Mouse (Mus musculus): ENCODE data around the gene Nucb2. TPM values are rescaled to one million over a fixed set of nuclear protein-coding genes. Genes with fewer than 3 reads are reported as not detected.

Gene Nucb2
- 14.9 and 16.4 TPM in 2 replicates for polyA plus RNA-seq (2016; fragmentation: Nextera tagmentation; extraction: Ambion mirVana)

DNA sequence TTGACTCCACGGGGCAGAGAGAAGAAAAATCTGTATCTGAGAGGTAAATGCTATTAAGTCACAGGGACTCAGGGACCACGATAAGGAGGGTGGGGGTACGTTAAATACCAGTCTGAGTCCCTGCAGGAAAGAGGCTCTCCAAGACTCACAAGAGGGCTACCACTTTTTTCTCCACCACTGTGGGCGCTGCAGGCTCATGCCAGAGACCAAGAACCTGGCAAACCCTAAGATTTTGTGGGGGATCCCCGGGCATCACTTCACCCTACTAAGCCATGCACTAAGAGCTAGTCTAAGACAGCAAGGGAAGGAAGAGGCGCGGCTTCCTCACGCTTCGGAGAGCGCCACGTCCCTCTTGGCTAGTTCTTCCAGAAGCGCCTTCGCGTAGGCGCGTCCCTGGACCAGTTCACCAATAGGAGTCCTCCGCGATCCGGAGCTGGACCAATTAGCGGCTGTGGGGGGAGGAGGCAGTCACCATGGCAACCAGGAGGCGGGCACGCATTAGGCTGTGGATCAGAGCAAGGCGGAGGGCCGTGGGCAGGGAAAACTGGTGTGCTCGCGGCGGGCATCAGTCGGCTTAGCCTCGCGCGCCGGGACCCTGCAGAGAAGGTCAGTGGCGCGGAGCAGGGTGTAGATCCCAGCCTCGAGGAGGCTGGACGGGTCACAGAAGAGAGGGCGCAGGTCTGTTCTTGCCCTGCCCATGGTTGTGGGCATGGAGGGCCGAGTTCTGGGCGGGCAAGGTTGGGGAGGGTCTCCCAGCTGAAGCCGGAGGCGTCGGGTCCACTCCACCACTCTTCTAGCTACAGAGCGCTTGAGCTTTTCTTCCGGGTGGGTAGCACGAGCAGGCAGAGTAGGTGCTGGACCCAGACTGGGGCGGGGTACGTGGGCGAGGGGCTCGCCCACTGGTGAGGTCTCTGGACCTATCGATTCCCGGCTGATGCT lies at the start of gene Nucb2:
Gene Nucb2 (plus strand): TSS at position 491 of the 939 bp plus-strand sequence.
- Histone ChIP-seq H3K9ac (peak within 1 kb of the TSS; percentile 74), H3K9me3 (no peaks in the 10 kb centered on the region), H3K4me3 (peak within 1 kb of the TSS; percentile 64), H3K36me3 (no peaks in the 10 kb centered on the region), H3K4me2 (replicated peaks) (peak within 1 kb of the TSS; percentile 82), H3K27ac (0 out of 2 replicates have a peak within 1 kb of the TSS, but pooled peaks have one; percentile 46), H3K4me1 (no peaks in the 10 kb centered on the region; the same call in 1 of the 2 replicates), H3K27me3 (replicated peaks) (no peaks in the 10 kb centered on the region)
- under 1% methylated on average over 51 of the region's 51 CpGs for WGBS
- peak; percentile 100 for ATAC-seq (ENCODE audit: low FRiP score, low read depth)

GRCm38 (mm10) chr7:116456964-116457363 lies 47.2 kb upstream of the Nucb2 start:
- Histone ChIP-seq H3K4me1 (no peaks in the 10 kb centered on the region), H3K4me2 (replicated peaks) (no peak overlapping the region), H3K27ac (no peak overlapping the region), H3K9ac (no peak overlapping the region), H3K27me3 (replicated peaks) (no peaks in the 10 kb centered on the region), H3K36me3 (no peaks in the 10 kb centered on the region), H3K4me3 (no peak overlapping the region), H3K9me3 (no peaks in the 10 kb centered on the region)
- WGBS, result 75% methylated on average over 4 of the region's 4 CpGs
- no peak for ATAC-seq (ENCODE audit: low FRiP score, low read depth)

- H3K27me3 ChIP-seq (replicated peaks), result no peaks in the 10 kb centered on the region
- H3K4me1 ChIP-seq, result no peaks in the 10 kb centered on the region
- no peak overlapping the region for H3K9ac ChIP-seq
- H3K36me3 ChIP-seq, result no peaks in the 10 kb centered on the region
- no peak overlapping the region for H3K4me3 ChIP-seq
- no peak overlapping the region for H3K4me2 ChIP-seq (replicated peaks)
- H3K27ac ChIP-seq, result no peak overlapping the region
- no peak for ATAC-seq (ENCODE audit: low FRiP score, low read depth)
- H3K9me3 ChIP-seq, result no peaks in the 10 kb centered on the region
- WGBS, result 89% methylated on average over 6 of the region's 6 CpGs
Measured at GRCm38 (mm10) chr7:116457391-116457790, 46.8 kb upstream of the Nucb2 start.

- no peak overlapping the region for H3K4me3 ChIP-seq
- no peaks in the 10 kb centered on the region for H3K4me1 ChIP-seq
- 40% methylated on average over 3 of the region's 3 CpGs for WGBS
- H3K4me2 ChIP-seq (replicated peaks), result no peak overlapping the region
- no peak overlapping the region for H3K27ac ChIP-seq
- no peaks in the 10 kb centered on the region for H3K36me3 ChIP-seq
- no peak for ATAC-seq (ENCODE audit: low FRiP score, low read depth)
- H3K9me3 ChIP-seq, result no peaks in the 10 kb centered on the region
- H3K9ac ChIP-seq, result no peak overlapping the region
- no peaks in the 10 kb centered on the region for H3K27me3 ChIP-seq (replicated peaks)
Measured at GRCm38 (mm10) chr7:116458985-116459441, 45.2 kb upstream of the Nucb2 start.

- Histone ChIP-seq H3K27me3 (replicated peaks) (no peaks in the 10 kb centered on the region), H3K4me1 (no peaks in the 10 kb centered on the region), H3K9ac (no peak overlapping the region), H3K4me3 (no peak overlapping the region), H3K9me3 (no peaks in the 10 kb centered on the region), H3K36me3 (no peaks in the 10 kb centered on the region), H3K4me2 (replicated peaks) (no peak overlapping the region), H3K27ac (no peak overlapping the region)
- WGBS, result 68% methylated on average over 8 of the region's 8 CpGs
- ATAC-seq (ENCODE audit: low FRiP score, low read depth), result no peak
Measured at GRCm38 (mm10) chr7:116462114-116462513, 42.1 kb upstream of the Nucb2 start.

DNA sequence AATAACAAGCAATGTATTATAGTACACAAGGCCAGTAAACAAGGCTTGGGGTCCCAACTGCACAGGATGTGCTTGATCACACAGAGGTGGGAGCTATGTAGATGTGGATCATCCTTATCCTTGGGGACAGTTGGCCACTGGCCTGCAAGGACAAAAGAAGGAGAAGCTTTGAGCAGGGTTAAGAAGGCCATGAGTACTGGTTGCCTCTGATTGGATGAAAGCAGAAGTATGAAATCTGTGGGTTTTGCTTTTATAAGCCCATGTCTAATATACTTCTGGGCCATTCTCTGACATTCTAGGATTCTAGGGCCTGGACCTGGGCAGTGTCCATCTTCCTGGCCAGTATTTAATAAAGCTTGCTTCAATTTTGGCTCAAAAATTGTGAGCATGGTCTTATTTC lies 28.3 kb upstream of the Nucb2 start:
- no peak overlapping the region for H3K9ac ChIP-seq
- H3K27me3 ChIP-seq (replicated peaks), result no peaks in the 10 kb centered on the region
- H3K4me1 ChIP-seq, result no peaks in the 10 kb centered on the region
- H3K4me2 ChIP-seq (replicated peaks), result no peak overlapping the region
- H3K36me3 ChIP-seq, result no peaks in the 10 kb centered on the region
- no peaks in the 10 kb centered on the region for H3K9me3 ChIP-seq
- no peak overlapping the region for H3K4me3 ChIP-seq
- H3K27ac ChIP-seq, result no peak overlapping the region
- no peak for ATAC-seq (ENCODE audit: low FRiP score, low read depth)

DNA sequence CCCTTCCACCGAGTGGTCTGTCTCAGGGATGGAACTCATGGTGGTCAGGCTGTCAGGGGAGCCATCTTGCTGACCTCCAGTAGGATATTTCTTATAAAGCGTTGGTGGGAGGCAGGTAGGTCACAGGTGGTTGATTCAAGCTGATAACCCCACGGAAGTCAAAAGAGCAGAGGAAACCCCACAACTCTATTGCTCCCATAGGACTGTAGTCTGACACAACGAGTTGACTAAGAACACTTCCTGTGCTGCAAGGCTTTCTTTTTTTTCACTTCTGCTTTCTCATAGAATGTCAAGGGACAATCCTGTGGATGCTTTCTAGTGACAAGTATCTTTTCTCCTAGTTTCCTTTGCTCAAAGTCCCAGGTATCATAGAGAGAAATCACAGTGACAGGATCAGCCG lies 27.9 kb upstream of the Nucb2 start:
- H3K27me3 ChIP-seq (replicated peaks), result no peaks in the 10 kb centered on the region
- H3K4me3 ChIP-seq, result no peak overlapping the region
- no peaks in the 10 kb centered on the region for H3K36me3 ChIP-seq
- 90% methylated on average over 5 of the region's 5 CpGs for WGBS
- no peaks in the 10 kb centered on the region for H3K4me1 ChIP-seq
- no peak overlapping the region for H3K27ac ChIP-seq
- no peaks in the 10 kb centered on the region for H3K9me3 ChIP-seq
- no peak for ATAC-seq (ENCODE audit: low FRiP score, low read depth)
- no peak overlapping the region for H3K4me2 ChIP-seq (replicated peaks)
- H3K9ac ChIP-seq, result no peak overlapping the region

- no peaks in the 10 kb centered on the region for H3K4me1 ChIP-seq
- WGBS, result 43% methylated on average over 1 of the region's 1 CpGs
- no peaks in the 10 kb centered on the region for H3K36me3 ChIP-seq
- no peak overlapping the region for H3K9ac ChIP-seq
- ATAC-seq (ENCODE audit: low FRiP score, low read depth), result no peak
- H3K4me2 ChIP-seq (replicated peaks), result no peak overlapping the region
- no peak overlapping the region for H3K27ac ChIP-seq
- H3K4me3 ChIP-seq, result no peak overlapping the region
- no peaks in the 10 kb centered on the region for H3K27me3 ChIP-seq (replicated peaks)
- H3K9me3 ChIP-seq, result no peaks in the 10 kb centered on the region
Measured at GRCm38 (mm10) chr7:116483106-116483505, 21.1 kb upstream of the Nucb2 start.

DNA sequence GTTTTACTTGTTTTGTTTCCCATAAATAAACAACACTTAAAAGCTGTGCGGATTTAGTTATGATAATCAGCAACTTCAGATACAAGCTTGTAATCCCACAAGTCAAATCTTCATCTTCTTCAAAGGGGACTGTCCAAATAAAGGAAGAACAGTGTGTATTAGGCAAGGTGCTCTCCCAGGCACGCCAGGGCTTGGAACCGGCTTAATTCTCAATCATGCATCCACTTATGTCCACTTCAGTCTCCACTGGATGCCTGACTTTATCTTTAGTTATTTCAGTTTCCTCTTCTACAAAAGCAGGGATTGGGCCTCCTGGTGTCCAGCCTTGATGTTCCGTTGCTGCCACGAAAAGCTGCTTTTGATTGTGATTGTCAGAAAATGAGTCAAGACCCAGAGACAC lies 20.4 kb upstream of the Nucb2 start:
- no peak overlapping the region for H3K9ac ChIP-seq
- no peak for ATAC-seq (ENCODE audit: low FRiP score, low read depth)
- no peaks in the 10 kb centered on the region for H3K9me3 ChIP-seq
- H3K4me3 ChIP-seq, result no peak overlapping the region
- no peak overlapping the region for H3K4me2 ChIP-seq (replicated peaks)
- H3K27me3 ChIP-seq (replicated peaks), result no peaks in the 10 kb centered on the region
- no peak overlapping the region for H3K27ac ChIP-seq
- 88% methylated on average over 5 of the region's 5 CpGs for WGBS
- H3K4me1 ChIP-seq, result no peaks in the 10 kb centered on the region
- no peaks in the 10 kb centered on the region for H3K36me3 ChIP-seq

DNA sequence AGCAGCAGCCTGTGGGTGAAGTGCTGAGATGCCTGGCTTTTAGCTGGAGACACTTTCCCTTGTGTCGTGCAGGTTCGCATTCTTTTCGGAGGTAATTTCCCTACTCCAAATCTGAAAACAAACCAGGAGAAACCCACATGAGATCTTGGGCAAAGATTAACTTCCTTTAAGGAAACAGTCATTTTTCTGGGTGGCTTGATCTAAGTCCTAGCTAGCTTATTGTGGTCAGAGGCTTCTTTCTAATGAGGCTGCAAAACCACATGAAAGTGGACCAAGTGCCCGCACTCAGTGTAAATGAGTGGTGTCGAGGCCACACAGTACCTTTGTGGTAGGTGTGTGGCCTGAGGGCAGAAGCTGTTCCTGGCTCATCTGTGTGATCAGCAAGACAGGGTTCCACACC lies 20.0 kb upstream of the Nucb2 start:
- Histone ChIP-seq H3K4me1 (no peaks in the 10 kb centered on the region), H3K9me3 (no peaks in the 10 kb centered on the region), H3K27me3 (replicated peaks) (no peaks in the 10 kb centered on the region), H3K4me2 (replicated peaks) (no peak overlapping the region), H3K9ac (no peak overlapping the region), H3K27ac (no peak overlapping the region), H3K4me3 (no peak overlapping the region), H3K36me3 (no peaks in the 10 kb centered on the region)
- 87% methylated on average over 5 of the region's 5 CpGs for WGBS
- ATAC-seq (ENCODE audit: low FRiP score, low read depth), result no peak

DNA sequence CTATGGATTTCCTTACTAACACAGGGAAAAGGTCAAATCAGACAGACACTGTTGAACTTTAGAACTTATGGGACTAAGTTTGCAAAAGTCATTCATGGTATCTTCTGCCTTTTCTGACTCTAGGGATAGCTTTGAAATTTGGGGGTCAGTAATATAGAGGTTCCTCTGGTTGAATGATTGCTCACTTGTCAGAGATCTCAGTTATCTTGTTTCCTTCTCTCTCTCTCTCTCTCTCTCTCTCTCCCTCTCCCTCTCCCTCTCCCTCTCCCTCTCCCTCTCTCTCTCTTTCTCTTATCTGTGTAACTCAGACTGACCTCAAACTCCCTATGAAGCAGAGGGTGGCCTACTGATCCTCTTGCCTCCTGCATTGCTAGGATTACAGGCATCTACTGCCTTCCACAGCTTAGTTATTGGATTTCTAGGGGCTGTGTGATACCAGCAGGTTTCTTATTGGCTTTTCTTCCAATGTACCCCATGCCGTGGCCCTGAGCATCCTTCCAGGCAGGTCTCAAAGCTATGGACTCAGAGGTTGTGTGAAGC lies 19.0 kb upstream of the Nucb2 start:
- Histone ChIP-seq H3K4me3 (no peak overlapping the region), H3K27me3 (replicated peaks) (no peaks in the 10 kb centered on the region), H3K9ac (no peak overlapping the region), H3K9me3 (no peaks in the 10 kb centered on the region), H3K4me2 (replicated peaks) (no peak overlapping the region), H3K27ac (no peak overlapping the region), H3K4me1 (no peaks in the 10 kb centered on the region), H3K36me3 (no peaks in the 10 kb centered on the region)
- no peak for ATAC-seq (ENCODE audit: low FRiP score, low read depth)
- 92% methylated on average over 1 of the region's 1 CpGs for WGBS

GRCm38 (mm10) chr7:116491113-116491512 lies 13.1 kb upstream of the Nucb2 start:
- Histone ChIP-seq H3K4me3 (no peak overlapping the region), H3K4me2 (replicated peaks) (no peak overlapping the region), H3K9ac (no peak overlapping the region), H3K4me1 (no peaks in the 10 kb centered on the region), H3K27ac (no peak overlapping the region), H3K36me3 (no peaks in the 10 kb centered on the region), H3K9me3 (no peaks in the 10 kb centered on the region), H3K27me3 (replicated peaks) (no peaks in the 10 kb centered on the region)
- WGBS, result 72% methylated on average over 4 of the region's 4 CpGs
- ATAC-seq (ENCODE audit: low FRiP score, low read depth), result no peak

All from neural tube, embryonic 12.5 days (tissue).